Mouse (Mus musculus) liver, embryonic 14.5 days (tissue): Measurements from ENCODE around the gene Postn.

Source experiments
- CTCF ChIP-seq: IDR thresholded peaks from 2 replicates; pipeline ENCODE4 v1.5.1; 2016; ENCODE audit warnings: antibody characterized with exemption, low read depth, control low read depth
- EP300 ChIP-seq: IDR thresholded peaks from 2 replicates; pipeline ENCODE4 v1.6.1; 2016; ENCODE audit warnings: antibody characterized with exemption, low read depth

DNA sequence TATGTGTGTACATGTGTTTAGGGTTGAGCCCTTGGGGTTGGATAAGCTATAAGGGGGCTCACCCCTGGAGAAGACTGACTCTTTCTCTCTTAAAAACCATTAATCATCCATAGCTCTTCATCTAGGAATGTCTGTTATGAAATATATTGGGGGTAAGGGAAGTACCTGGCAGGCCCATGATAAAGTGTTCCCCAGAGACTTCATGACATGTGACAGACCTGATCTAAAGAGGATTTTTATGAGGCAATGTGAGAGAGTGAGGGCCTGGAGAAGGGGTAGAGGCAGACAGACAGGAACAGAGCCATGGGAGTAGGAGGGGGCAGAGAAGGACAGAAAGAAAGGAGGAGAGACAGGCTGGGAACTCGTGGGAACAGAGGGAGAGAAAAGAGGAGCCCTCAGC, 53.5 kb downstream of the Postn start:
- TF ChIP-seq CTCF (no peak), EP300 (no peak)
